Mouse (Mus musculus): ENCODE results near the gene Bicd2.

GRCm38 (mm10) chr13:49353422-49353821 is 12.0 kb downstream of the Bicd2 start:
- TF ChIP-seq CTCF (conservative IDR thresholded peaks at IDR 0.05; ENCODE audit: low read length) (no peak), NANOG (IDR thresholded peaks at IDR 0.05; ENCODE audit: borderline replicate concordance, low read length) (no peak), POU5F1 (IDR thresholded peaks at IDR 0.05; ENCODE audit: borderline replicate concordance, low read length) (no peak)
